Comparison of ENCODE assay signal across 15 mouse cellular contexts in genomic region chr9:15495921-15496577, GRCm38 (mm10). TPM values are rescaled to one million over a fixed set of nuclear protein-coding genes. Genes with fewer than 3 reads are reported as not detected.
DNase-seq lines count a peak whose midpoint lies in the region; ATAC-seq lines count a peak whose summit lies in the region.
"Had no signal": no experiment of that assay in that cellular context is flagged by ENCODE, and none has a peak within 500 bp of the region (broad histone marks: within the 10 kb centered on the region; RNA-seq: fewer than 3 reads in every experiment).

No protein-coding gene starts in this region.

- H3K9me3 ChIP-seq in forebrain, embryonic 10.5 days = no peaks in the 10 kb centered on the region
- no peaks in the 10 kb centered on the region for H3K9me3 ChIP-seq in forebrain, embryonic 16.5 days (ENCODE audit: control insufficient read depth, low read length)
- H3K9me3 ChIP-seq in kidney, embryonic 14.5 days (ENCODE audit: control insufficient read depth, low read length) = no peaks in the 10 kb centered on the region
- no peaks in the 10 kb centered on the region for H3K9me3 ChIP-seq in limb, embryonic 10.5 days (replicated peaks)

- no peak for ATAC-seq in forebrain, embryonic 16.5 days
- ATAC-seq in kidney, embryonic 14.5 days (ENCODE audit: low FRiP score, low TSS enrichment) = no peak
- ATAC-seq in inflammation-experienced regulatory T-cells, adult 6 months = no peak

- H3K36me3 ChIP-seq in forebrain, embryonic 10.5 days (replicated peaks) = no peaks in the 10 kb centered on the region
- no peaks in the 10 kb centered on the region for H3K36me3 ChIP-seq in forebrain, embryonic 16.5 days (ENCODE audit: control insufficient read depth, insufficient read depth)
- no peaks in the 10 kb centered on the region for H3K36me3 ChIP-seq in kidney, embryonic 14.5 days (ENCODE audit: control insufficient read depth, insufficient read depth, low read length)
- no peaks in the 10 kb centered on the region for H3K36me3 ChIP-seq in limb, embryonic 10.5 days
- H3K36me3 ChIP-seq: G1E had no signal

- no peak overlapping the region for H3K9ac ChIP-seq in forebrain, embryonic 16.5 days (replicated peaks; ENCODE audit: low read depth, low read length)
- H3K9ac ChIP-seq in kidney, embryonic 14.5 days (ENCODE audit: low read depth, low read length) = no peak overlapping the region

- H3K4me2 ChIP-seq in forebrain, embryonic 16.5 days (ENCODE audit: low read length) = no peak overlapping the region
- H3K4me2 ChIP-seq in kidney, embryonic 14.5 days (replicated peaks; ENCODE audit: low read depth, low read length) = no peak overlapping the region; the same call in 1 of the 2 replicates

- peak; percentile 47 for DNase-seq in forebrain, embryonic 10.5 days (ENCODE audit: extremely low spot score, low spot score)
- no peak for DNase-seq in kidney, postnatal 10 days
- peak; percentile 46 for DNase-seq in R1 (ENCODE audit: low read depth, low spot score)
- DNase-seq in limb, embryonic 10.5 days (ENCODE audit: low spot score) = peak; percentile 43
- DNase-seq in left cerebral cortex, postnatal 10 days (ENCODE audit: extremely low spot score in 1 of 2, low spot score in 2 of 2) = no peak
- DNase-seq: adrenal gland, postnatal 10 days; cerebellum, adult 2 months; kidney, adult 9 months; lung, postnatal 14 days; thymus, postnatal 4 days had no signal

- peak overlapping the region; percentile 78 for H3K27ac ChIP-seq in forebrain, embryonic 10.5 days
- no peak overlapping the region for H3K27ac ChIP-seq in forebrain, embryonic 16.5 days (ENCODE audit: low read length)
- H3K27ac ChIP-seq in kidney, embryonic 14.5 days (ENCODE audit: low read depth, low read length) = peak overlapping the region; percentile 63
- peak overlapping the region; percentile 59; the same call in 1 of the 2 replicates for H3K27ac ChIP-seq in limb, embryonic 10.5 days
- H3K27ac ChIP-seq: left cerebral cortex, adult 2 months had no signal

- H3K27me3 ChIP-seq in forebrain, embryonic 10.5 days (ENCODE audit: poor library complexity, severe bottlenecking) = peaks cover 10% of the 10 kb centered on the region
- no peaks in the 10 kb centered on the region for H3K27me3 ChIP-seq in forebrain, embryonic 16.5 days (replicated peaks; ENCODE audit: control insufficient read depth, insufficient read depth, low read length)
- H3K27me3 ChIP-seq in kidney, embryonic 14.5 days (ENCODE audit: control insufficient read depth, insufficient read depth, low read length) = no peaks in the 10 kb centered on the region
- H3K27me3 ChIP-seq in limb, embryonic 10.5 days (ENCODE audit: low read depth, poor library complexity, severe bottlenecking) = no peaks in the 10 kb centered on the region

- H3K4me3 ChIP-seq in forebrain, embryonic 10.5 days = peak overlapping the region; percentile 25; the same call in 1 of the 2 replicates
- no peak overlapping the region for H3K4me3 ChIP-seq in forebrain, embryonic 16.5 days (replicated peaks; ENCODE audit: low read length)
- no peak overlapping the region for H3K4me3 ChIP-seq in kidney, embryonic 14.5 days (ENCODE audit: low read length)
- 0 out of 2 replicates have a peak overlapping the region, but pooled peaks have one; percentile 0 for H3K4me3 ChIP-seq in limb, embryonic 10.5 days
- H3K4me3 ChIP-seq: left cerebral cortex, adult 2 months had no signal

- H3K4me1 ChIP-seq in forebrain, embryonic 10.5 days = peaks cover 49% of the 10 kb centered on the region
- H3K4me1 ChIP-seq in forebrain, embryonic 16.5 days (replicated peaks; ENCODE audit: control insufficient read depth, insufficient read depth, low read length) = peaks cover 25% of the 10 kb centered on the region
- H3K4me1 ChIP-seq in kidney, embryonic 14.5 days (ENCODE audit: control insufficient read depth, insufficient read depth, low read length) = peaks cover 34% of the 10 kb centered on the region
- H3K4me1 ChIP-seq in limb, embryonic 10.5 days = peaks cover 65% of the 10 kb centered on the region

- intact Hi-C loops in left cerebral cortex, postnatal 10 days (cut with DNase I) = loop anchor here (10.0 kb wide), 1 partner anchor 389 kb away; no protein-coding TSS in a partner anchor

- 17% methylated on average over 8 of the region's 8 CpGs for WGBS in forebrain, embryonic 10.5 days
- 27% methylated on average over 8 of the region's 8 CpGs for WGBS in forebrain, embryonic 16.5 days
- 33% methylated on average over 8 of the region's 8 CpGs for WGBS in kidney, embryonic 14.5 days
- 26% methylated on average over 8 of the region's 8 CpGs for WGBS in limb, embryonic 10.5 days

RNA-seq across cellular contexts. Expression of gene Smco4, which starts 2.8 kb away (rescaled TPM):
- polyA plus RNA-seq in forebrain, embryonic 10.5 days (2016; fragmentation: Nextera tagmentation; extraction: Ambion mirVana) = 2.6 and 3.7 TPM in 2 replicates
- 1.0 and 1.8 TPM in 2 replicates for polyA plus RNA-seq in forebrain, embryonic 16.5 days (2015; fragmentation: Nextera tagmentation; extraction: Ambion mirVana)
- polyA plus RNA-seq in kidney, embryonic 14.5 days (2014; fragmentation: Nextera tagmentation; extraction: Ambion mirVana) = 7.0 and 24.0 TPM in 2 replicates
- 2.4 and 2.7 TPM in 2 replicates for polyA plus RNA-seq in limb, embryonic 10.5 days (2016; fragmentation: Nextera tagmentation; extraction: Ambion mirVana)
- 10 to 100 TPM; 12.3 to 61.1 (median 54.2) TPM for polyA plus RNA-seq in inflammation-experienced regulatory T-cells, adult 6 months (2017; shearing (Covaris generic))
- 1 to 10 TPM; 5.0 to 6.2 TPM for total RNA-seq in left cerebral cortex, postnatal 10 days (2021)
- polyA plus RNA-seq: G1E had no signal

Comparison
In these comparisons a context has a peak if more than half of its experiments do, and no peak if none do; other contexts are left out.
1. H3K4me3 ChIP-seq: peak in forebrain, embryonic 10.5 days (single experiment) and limb, embryonic 10.5 days (single experiment); none in forebrain, embryonic 16.5 days (single experiment) and kidney, embryonic 14.5 days (single experiment).
2. DNase-seq: peak in forebrain, embryonic 10.5 days (single experiment), R1 (single experiment) and limb, embryonic 10.5 days (single experiment); none in kidney, postnatal 10 days (single experiment) and left cerebral cortex, postnatal 10 days (0 of 2).